Comparison of ENCODE assay signal across 8 mouse cellular contexts in the genomic region with DNA sequence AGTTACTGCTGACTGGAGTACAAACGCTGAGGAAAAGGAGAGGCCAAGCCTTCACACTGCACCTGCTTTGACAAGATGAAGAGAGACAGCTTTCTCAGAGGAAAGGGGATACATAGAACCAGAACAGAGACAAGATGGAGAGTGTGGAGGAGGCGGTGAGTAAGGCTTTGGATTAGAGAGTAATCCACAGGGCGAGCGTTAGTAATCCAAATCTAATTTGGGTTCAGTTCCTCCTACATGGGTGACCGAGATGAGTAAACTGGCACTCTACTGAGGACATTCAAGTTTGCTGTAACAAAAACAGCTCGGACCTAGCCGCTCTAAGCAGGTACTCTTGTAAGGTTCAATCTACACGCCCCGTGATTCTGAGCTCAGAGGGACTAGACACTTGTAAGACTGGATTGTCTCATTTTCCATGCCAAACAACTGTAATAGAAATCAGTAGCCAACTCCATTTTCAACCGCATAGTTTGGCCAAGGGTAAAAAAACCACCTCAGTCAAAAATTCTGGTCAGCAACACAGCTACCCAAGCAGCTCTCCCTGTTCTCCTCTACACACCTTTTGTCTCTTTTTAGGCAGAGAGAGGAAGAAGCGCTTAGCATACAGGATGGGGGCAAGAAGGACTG. TPM values are rescaled to one million over a fixed set of nuclear protein-coding genes. Genes with fewer than 3 reads are reported as not detected.
DNase-seq lines count a peak whose midpoint lies in the region; ATAC-seq and TF ChIP-seq lines count a peak whose summit lies in the region.

No protein-coding gene starts in this region.

- no peak for TF ChIP-seq POLR2A in small intestine, adult 2 months (IDR thresholded peaks at IDR 0.05; ENCODE audit: low read depth, low read length)

- 55% methylated on average over 11 of the region's 11 CpGs for WGBS in lung, embryonic 15.5 days
- WGBS in embryonic facial prominence, embryonic 15.5 days = 58% methylated on average over 11 of the region's 11 CpGs
- WGBS in limb, embryonic 11.5 days = 80% methylated on average over 11 of the region's 11 CpGs
- WGBS in small intestine, adult 2 months = 32% methylated on average over 11 of the region's 11 CpGs

- no peak for ATAC-seq in lung, embryonic 15.5 days (ENCODE audit: borderline replicate concordance, extremely low read depth, low FRiP score, low TSS enrichment)
- no peak for ATAC-seq in embryonic facial prominence, embryonic 15.5 days (ENCODE audit: insufficient number of reproducible peaks, low FRiP score, low TSS enrichment, low read depth)
- ATAC-seq in limb, embryonic 11.5 days (ENCODE audit: insufficient number of reproducible peaks, low FRiP score, low TSS enrichment, low read depth) = no peak
- ATAC-seq in erythroid progenitor cell, adult 5-6 weeks (replicated peaks; ENCODE audit: low FRiP score, poor library complexity, severe bottlenecking) = no peak

- peak overlapping the region; percentile 29; the same call in 1 of the 2 replicates for H3K9ac ChIP-seq in lung, embryonic 15.5 days
- peak overlapping the region; percentile 65; the same call in 1 of the 2 replicates for H3K9ac ChIP-seq in embryonic facial prominence, embryonic 15.5 days
- H3K9ac ChIP-seq in limb, embryonic 11.5 days (ENCODE audit: low read length) = peak overlapping the region; percentile 53; the same call in 1 of the 2 replicates

- no peak for TF ChIP-seq CTCF in small intestine, adult 2 months (IDR thresholded peaks at IDR 0.05; ENCODE audit: extremely low read depth, insufficient read length, insufficient replicate concordance, low read depth, low read length)

- no peaks in the 10 kb centered on the region for H3K9me3 ChIP-seq in lung, embryonic 15.5 days
- H3K9me3 ChIP-seq in embryonic facial prominence, embryonic 15.5 days (replicated peaks) = no peaks in the 10 kb centered on the region
- no peaks in the 10 kb centered on the region for H3K9me3 ChIP-seq in limb, embryonic 11.5 days (ENCODE audit: control insufficient read depth, low read length)

- H3K4me1 ChIP-seq in lung, embryonic 15.5 days = peaks cover 17% of the 10 kb centered on the region
- H3K4me1 ChIP-seq in embryonic facial prominence, embryonic 15.5 days = peaks cover 18% of the 10 kb centered on the region
- peaks cover 9% of the 10 kb centered on the region for H3K4me1 ChIP-seq in limb, embryonic 11.5 days (ENCODE audit: control insufficient read depth, insufficient read depth, low read length)
- peaks cover 5% of the 10 kb centered on the region; the same call in 1 of the 2 replicates for H3K4me1 ChIP-seq in small intestine, adult 2 months (ENCODE audit: control insufficient read depth, insufficient read depth, insufficient read length, low read length)

- H3K27ac ChIP-seq in lung, embryonic 15.5 days = no peak overlapping the region
- H3K27ac ChIP-seq in embryonic facial prominence, embryonic 15.5 days (replicated peaks) = no peak overlapping the region
- no peak overlapping the region for H3K27ac ChIP-seq in limb, embryonic 11.5 days (replicated peaks; ENCODE audit: low read depth, low read length)
- H3K27ac ChIP-seq in small intestine, adult 2 months (ENCODE audit: insufficient read depth, low read depth, low read length) = no peak overlapping the region

- H3K27me3 ChIP-seq in lung, embryonic 15.5 days = no peaks in the 10 kb centered on the region
- no peaks in the 10 kb centered on the region for H3K27me3 ChIP-seq in embryonic facial prominence, embryonic 15.5 days
- no peaks in the 10 kb centered on the region for H3K27me3 ChIP-seq in limb, embryonic 11.5 days (ENCODE audit: control insufficient read depth, insufficient read depth, low read length)
- no peaks in the 10 kb centered on the region for H3K27me3 ChIP-seq in small intestine, adult 2 months (ENCODE audit: control insufficient read depth, insufficient read depth, low read length)

- H3K4me2 ChIP-seq in lung, embryonic 15.5 days = peak overlapping the region; percentile 87
- peak overlapping the region; percentile 88 for H3K4me2 ChIP-seq in embryonic facial prominence, embryonic 15.5 days (replicated peaks)
- H3K4me2 ChIP-seq in limb, embryonic 11.5 days (ENCODE audit: low read depth, severe bottlenecking) = peak overlapping the region; percentile 65

- peak overlapping the region; percentile 91 for H3K4me3 ChIP-seq in lung, embryonic 15.5 days
- peak overlapping the region; percentile 79 for H3K4me3 ChIP-seq in embryonic facial prominence, embryonic 15.5 days (replicated peaks)
- H3K4me3 ChIP-seq in limb, embryonic 11.5 days (ENCODE audit: low read depth, low read length) = peak overlapping the region; percentile 56
- H3K4me3 ChIP-seq in small intestine, adult 2 months (ENCODE audit: low read depth, low read length) = peak overlapping the region; percentile 20; the same call in 1 of the 2 replicates

- H3K36me3 ChIP-seq in lung, embryonic 15.5 days = peaks cover 34% of the 10 kb centered on the region
- H3K36me3 ChIP-seq in embryonic facial prominence, embryonic 15.5 days = peaks cover 40% of the 10 kb centered on the region
- peaks cover 18% of the 10 kb centered on the region for H3K36me3 ChIP-seq in limb, embryonic 11.5 days (ENCODE audit: control insufficient read depth, insufficient read depth, low read length)
- H3K36me3 ChIP-seq in small intestine, adult 2 months (ENCODE audit: control insufficient read depth, insufficient read depth, low read length) = peaks cover 20% of the 10 kb centered on the region

- DNase-seq in lung, postnatal 25 days (ENCODE audit: low spot score) = no peak
- DNase-seq in limb, embryonic 11.5 days (ENCODE audit: low spot score) = no peak
- DNase-seq in urinary bladder, adult 18-20 months (ENCODE audit: low spot score in 2 of 2) = no peak
- no peak for DNase-seq in frontal cortex, postnatal 36 days (ENCODE audit: low spot score in 2 of 2)

RNA-seq across cellular contexts. Expression of gene Hsph1, which starts 1.7 kb away (rescaled TPM):
- polyA plus RNA-seq in lung, embryonic 15.5 days (2015; fragmentation: Nextera tagmentation; extraction: Ambion mirVana) = 52.7 and 55.0 TPM in 2 replicates
- 55.5 and 59.0 TPM in 2 replicates for polyA plus RNA-seq in embryonic facial prominence, embryonic 15.5 days (2015; fragmentation: Nextera tagmentation; extraction: Ambion mirVana)
- polyA plus RNA-seq in limb, embryonic 11.5 days (2014; fragmentation: Nextera tagmentation; extraction: Ambion mirVana) = 126 and 150 TPM in 2 replicates
- polyA plus RNA-seq in small intestine, adult 2 months (2012; rRNA removed) = 4.1 and 6.6 TPM in 2 replicates
- total RNA-seq in erythroid progenitor cell, adult 5-6 weeks (2015; ENCODE audit: low replicate concordance) = 11.2 and 36.9 TPM in 2 replicates
- 3.8 and 23.2 TPM in 2 replicates for total RNA-seq in erythroid progenitor cell, adult 5-6 weeks (2017; ENCODE audit: low replicate concordance)

RNA-seq across cellular contexts. Expression of gene B3glct, which starts 43.5 kb away (rescaled TPM):
- polyA plus RNA-seq in lung, embryonic 15.5 days (2015; fragmentation: Nextera tagmentation; extraction: Ambion mirVana) = 15.7 and 16.2 TPM in 2 replicates
- 9.7 and 11.0 TPM in 2 replicates for polyA plus RNA-seq in embryonic facial prominence, embryonic 15.5 days (2015; fragmentation: Nextera tagmentation; extraction: Ambion mirVana)
- 22.4 and 23.0 TPM in 2 replicates for polyA plus RNA-seq in limb, embryonic 11.5 days (2014; fragmentation: Nextera tagmentation; extraction: Ambion mirVana)
- 3.5 and 4.8 TPM in 2 replicates for polyA plus RNA-seq in small intestine, adult 2 months (2012; rRNA removed)
- 4.0 and 11.7 TPM in 2 replicates for total RNA-seq in erythroid progenitor cell, adult 5-6 weeks (2015; ENCODE audit: low replicate concordance)
- total RNA-seq in erythroid progenitor cell, adult 5-6 weeks (2017; ENCODE audit: low replicate concordance) = 5.1 and 6.7 TPM in 2 replicates

Comparison
In these comparisons a context has a peak if more than half of its experiments do, and no peak if none do; other contexts are left out.
1. H3K4me3 ChIP-seq: peak in every context shown above with its lines; median percentile 91 in lung, embryonic 15.5 days; 79 in embryonic facial prominence, embryonic 15.5 days; 56 in limb, embryonic 11.5 days; 20 in small intestine, adult 2 months.